Mouse (Mus musculus): ENCODE results near the gene Zfp296. TPM values are rescaled to one million over a fixed set of nuclear protein-coding genes. Genes with fewer than 3 reads are reported as not detected.

The Zfp296 gene
- total RNA-seq, 1 experiment = 32.2 TPM

DNA sequence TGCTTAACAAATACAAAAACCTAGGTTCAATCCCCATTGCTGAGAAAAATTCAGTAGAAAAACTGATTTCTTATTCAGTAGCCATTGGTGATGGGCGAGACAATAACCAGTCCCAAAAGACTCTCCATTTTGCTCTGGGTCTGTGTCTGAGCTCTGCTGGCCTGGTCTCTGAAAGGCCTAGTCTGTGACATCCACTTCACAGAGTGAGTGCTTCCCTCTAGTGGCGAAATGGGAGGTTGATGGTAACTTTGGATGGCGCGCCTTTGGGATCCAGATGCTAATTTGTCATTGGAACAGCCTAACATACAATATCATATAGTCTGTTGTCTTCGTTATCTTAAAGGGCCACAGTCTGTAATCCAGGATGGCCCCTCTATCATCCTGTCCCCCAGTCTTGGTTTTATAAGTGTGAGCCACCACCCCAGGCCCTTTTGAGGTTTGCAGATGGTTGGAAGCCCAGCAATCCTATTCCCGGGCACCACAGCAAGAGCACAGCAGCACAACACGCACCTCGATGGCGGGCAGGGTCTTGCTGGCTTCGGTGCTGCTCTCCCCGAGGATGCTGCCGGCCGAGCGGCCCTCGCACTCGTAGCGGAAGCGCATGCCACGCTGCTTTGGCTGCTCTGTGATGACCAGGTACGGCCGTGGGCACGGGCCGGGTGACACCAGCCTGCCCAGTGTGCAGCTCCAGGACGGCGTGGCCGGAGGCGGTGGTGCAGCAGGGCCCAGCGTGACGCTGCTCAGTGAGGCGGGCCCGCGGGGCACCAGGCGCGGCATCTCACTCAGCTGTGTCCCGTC, 42.1 kb downstream of the Zfp296 start:
- TF ChIP-seq ZNF384 (IDR thresholded peaks at IDR 0.05; ENCODE audit: low read depth, low read length) = no peak
- TF ChIP-seq ZC3H11A (IDR thresholded peaks at IDR 0.05; ENCODE audit: borderline replicate concordance, low read depth, low read length) = peak; percentile 40; the same call in 1 of the 2 replicates
- TF ChIP-seq CHD2 (IDR thresholded peaks at IDR 0.05; ENCODE audit: low read depth, low read length) = no peak
- peaks cover 8% of the 10 kb centered on the region; the same call in 1 of the 2 replicates for H3K36me3 ChIP-seq (ENCODE audit: control insufficient read depth, insufficient read depth, low read length, poor library complexity, severe bottlenecking)
- peak overlapping the region; percentile 41 for H3K9ac ChIP-seq (ENCODE audit: insufficient read depth, low read depth, low read length, poor library complexity, severe bottlenecking)
- in situ Hi-C loops (cut with MboI; ENCODE audit: low sequenced_read_pairs in 2 of 2, unreplicated experiment in 2 of 2) = no loop called here
- H3K4me3 ChIP-seq (ENCODE audit: insufficient read depth in 1 of 2, low read depth in 1 of 2, low read length in 2 of 2, poor library complexity in 1 of 2, severe bottlenecking in 1 of 2) = peak overlapping the region; percentile 57 to 66
- H3K4me1 ChIP-seq (ENCODE audit: control insufficient read depth in 2 of 2, insufficient read depth in 2 of 2, low read length in 2 of 2, poor library complexity in 1 of 2) = peaks cover 0 to 9% of the 10 kb centered on the region in 2 experiments; a peak in 1 of 4 replicates
- no peaks in the 10 kb centered on the region for H3K9me3 ChIP-seq (ENCODE audit: control insufficient read depth, insufficient read depth, low read depth, low read length)
- H3K27ac ChIP-seq (ENCODE audit: insufficient read depth, low read depth, low read length, poor library complexity, severe bottlenecking) = no peak overlapping the region
- DNase-seq (ENCODE audit: low read depth, low spot score) = peak; percentile 85

DNA sequence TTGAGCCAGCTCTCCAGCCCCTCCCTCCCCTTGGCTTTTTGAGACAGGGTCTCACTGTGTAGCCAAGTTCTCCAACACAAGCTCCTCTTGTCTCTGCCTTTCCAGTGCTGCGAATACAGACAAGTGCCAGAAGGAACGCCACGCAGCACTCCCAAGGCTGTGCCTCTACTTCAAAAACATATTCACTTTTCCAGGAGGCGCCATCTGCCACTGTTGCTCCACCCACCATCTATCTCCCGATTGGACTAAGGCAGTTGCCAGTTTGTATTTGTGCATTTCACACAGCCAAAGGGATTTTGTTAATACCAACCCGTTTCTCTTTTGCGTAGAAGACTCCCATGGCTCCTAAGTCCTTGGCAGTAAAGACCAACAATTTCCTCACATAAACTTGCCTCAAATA, 43.7 kb downstream of the Zfp296 start:
- no peak overlapping the region for H3K9ac ChIP-seq (ENCODE audit: insufficient read depth, low read depth, low read length, poor library complexity, severe bottlenecking)
- no peak overlapping the region for H3K4me3 ChIP-seq (ENCODE audit: insufficient read depth in 1 of 2, low read depth in 1 of 2, low read length in 2 of 2, poor library complexity in 1 of 2, severe bottlenecking in 1 of 2)
- TF ChIP-seq CHD2 (IDR thresholded peaks at IDR 0.05; ENCODE audit: low read depth, low read length) = no peak
- TF ChIP-seq ZC3H11A (IDR thresholded peaks at IDR 0.05; ENCODE audit: borderline replicate concordance, low read depth, low read length) = no peak
- no peak for TF ChIP-seq HCFC1 (IDR thresholded peaks at IDR 0.05; ENCODE audit: borderline replicate concordance, insufficient read depth, low read length)
- no peak for TF ChIP-seq ZNF384 (IDR thresholded peaks at IDR 0.05; ENCODE audit: low read depth, low read length)
- no peak for TF ChIP-seq MAFK (IDR thresholded peaks at IDR 0.05; ENCODE audit: insufficient read depth, low read depth, low read length)
- no peak for DNase-seq (ENCODE audit: low read depth, low spot score)
- no peaks in the 10 kb centered on the region for H3K36me3 ChIP-seq (ENCODE audit: control insufficient read depth, insufficient read depth, low read length, poor library complexity, severe bottlenecking)
- in situ Hi-C loops (cut with MboI; ENCODE audit: low sequenced_read_pairs in 2 of 2, unreplicated experiment in 2 of 2) = no loop called here
- no peak overlapping the region for H3K27ac ChIP-seq (ENCODE audit: insufficient read depth, low read depth, low read length, poor library complexity, severe bottlenecking)
- H3K4me1 ChIP-seq (ENCODE audit: control insufficient read depth in 2 of 2, insufficient read depth in 2 of 2, low read length in 2 of 2, poor library complexity in 1 of 2) = peaks cover 2 to 11% of the 10 kb centered on the region in 2 experiments; a peak in 2 of 4 replicates
- H3K9me3 ChIP-seq (ENCODE audit: control insufficient read depth, insufficient read depth, low read depth, low read length) = no peaks in the 10 kb centered on the region

DNA sequence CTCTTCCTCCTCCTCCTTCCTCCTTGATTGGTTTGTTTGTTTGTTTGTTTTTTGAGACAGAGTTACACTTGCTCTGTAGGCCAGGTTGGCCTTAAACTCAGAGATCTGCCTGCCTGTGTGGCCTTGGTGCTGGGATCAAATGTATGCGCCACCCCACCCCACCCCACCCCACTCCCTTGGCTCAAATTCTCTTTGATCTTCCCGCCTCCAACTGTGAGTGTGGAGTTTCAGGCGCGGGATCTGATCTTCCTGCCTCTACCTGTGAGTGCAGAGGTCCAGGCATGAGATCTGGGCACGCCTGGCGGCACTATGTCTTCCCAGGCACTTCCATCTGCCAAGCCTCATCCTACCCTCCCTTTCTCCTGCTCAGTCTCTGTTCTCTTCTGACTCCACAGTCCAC, 45.2 kb downstream of the Zfp296 start:
- H3K9me3 ChIP-seq (ENCODE audit: control insufficient read depth, insufficient read depth, low read depth, low read length) = no peaks in the 10 kb centered on the region
- peaks cover 2 to 13% of the 10 kb centered on the region in 2 experiments; a peak in 2 of 4 replicates for H3K4me1 ChIP-seq (ENCODE audit: control insufficient read depth in 2 of 2, insufficient read depth in 2 of 2, low read length in 2 of 2, poor library complexity in 1 of 2)
- TF ChIP-seq ZNF384 (IDR thresholded peaks at IDR 0.05; ENCODE audit: low read depth, low read length) (no peak), ZC3H11A (IDR thresholded peaks at IDR 0.05; ENCODE audit: borderline replicate concordance, low read depth, low read length) (no peak), CHD2 (IDR thresholded peaks at IDR 0.05; ENCODE audit: low read depth, low read length) (no peak), HCFC1 (IDR thresholded peaks at IDR 0.05; ENCODE audit: borderline replicate concordance, insufficient read depth, low read length) (no peak), MAFK (IDR thresholded peaks at IDR 0.05; ENCODE audit: insufficient read depth, low read depth, low read length) (no peak)
- DNase-seq (ENCODE audit: low read depth, low spot score) = no peak
- H3K4me3 ChIP-seq (ENCODE audit: insufficient read depth in 1 of 2, low read depth in 1 of 2, low read length in 2 of 2, poor library complexity in 1 of 2, severe bottlenecking in 1 of 2) = no peak overlapping the region
- no peak overlapping the region for H3K9ac ChIP-seq (ENCODE audit: insufficient read depth, low read depth, low read length, poor library complexity, severe bottlenecking)
- H3K36me3 ChIP-seq (ENCODE audit: control insufficient read depth, insufficient read depth, low read length, poor library complexity, severe bottlenecking) = no peaks in the 10 kb centered on the region
- in situ Hi-C loops (cut with MboI; ENCODE audit: low sequenced_read_pairs in 2 of 2, unreplicated experiment in 2 of 2) = no loop called here
- no peak overlapping the region for H3K27ac ChIP-seq (ENCODE audit: insufficient read depth, low read depth, low read length, poor library complexity, severe bottlenecking)

DNA sequence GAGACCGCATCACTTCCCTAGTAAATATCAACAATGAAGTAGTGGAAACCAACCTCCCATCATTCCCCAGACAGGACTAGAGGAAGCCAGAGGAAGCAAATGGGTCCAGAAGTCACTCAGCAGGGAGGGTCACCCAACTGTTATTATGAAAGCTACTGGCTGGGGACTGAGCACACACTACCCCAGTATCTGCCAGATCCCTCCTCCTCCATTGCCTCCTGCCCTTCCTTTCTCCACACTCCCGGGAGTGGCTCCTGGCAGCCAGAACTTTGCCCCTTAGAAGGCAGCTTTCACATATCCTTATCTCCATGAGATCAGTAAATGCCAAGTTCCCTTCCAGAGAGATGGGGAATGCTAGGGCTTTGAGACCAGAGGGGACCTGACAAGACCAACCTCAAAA, 46.3 kb downstream of the Zfp296 start:
- H3K4me1 ChIP-seq (ENCODE audit: control insufficient read depth in 2 of 2, insufficient read depth in 2 of 2, low read length in 2 of 2, poor library complexity in 1 of 2) = peaks cover 2 to 13% of the 10 kb centered on the region in 2 experiments; a peak in 2 of 4 replicates
- no peak overlapping the region for H3K9ac ChIP-seq (ENCODE audit: insufficient read depth, low read depth, low read length, poor library complexity, severe bottlenecking)
- H3K4me3 ChIP-seq (ENCODE audit: insufficient read depth in 1 of 2, low read depth in 1 of 2, low read length in 2 of 2, poor library complexity in 1 of 2, severe bottlenecking in 1 of 2) = no peak overlapping the region
- in situ Hi-C loops (cut with MboI; ENCODE audit: low sequenced_read_pairs in 2 of 2, unreplicated experiment in 2 of 2) = no loop called here
- TF ChIP-seq HCFC1 (IDR thresholded peaks at IDR 0.05; ENCODE audit: borderline replicate concordance, insufficient read depth, low read length) = no peak
- TF ChIP-seq CHD2 (IDR thresholded peaks at IDR 0.05; ENCODE audit: low read depth, low read length) = no peak
- TF ChIP-seq MAFK (IDR thresholded peaks at IDR 0.05; ENCODE audit: insufficient read depth, low read depth, low read length) = no peak
- TF ChIP-seq ZC3H11A (IDR thresholded peaks at IDR 0.05; ENCODE audit: borderline replicate concordance, low read depth, low read length) = no peak
- no peak for TF ChIP-seq ZNF384 (IDR thresholded peaks at IDR 0.05; ENCODE audit: low read depth, low read length)
- H3K27ac ChIP-seq (ENCODE audit: insufficient read depth, low read depth, low read length, poor library complexity, severe bottlenecking) = no peak overlapping the region
- no peaks in the 10 kb centered on the region for H3K36me3 ChIP-seq (ENCODE audit: control insufficient read depth, insufficient read depth, low read length, poor library complexity, severe bottlenecking)
- no peak for DNase-seq (ENCODE audit: low read depth, low spot score)
- no peaks in the 10 kb centered on the region for H3K9me3 ChIP-seq (ENCODE audit: control insufficient read depth, insufficient read depth, low read depth, low read length)
